Mouse (Mus musculus) limb, embryonic 14.5 days (tissue): ENCODE measurements around the gene Nacc2. TPM values are rescaled to one million over a fixed set of nuclear protein-coding genes. Genes with fewer than 3 reads are reported as not detected.

Experiments used
- ATAC-seq: fragments of 200-750 bp; cut with Nextera tagmentation; 2 replicates; pipeline ENCODE4 v1.8.0; 2017; ENCODE audit warnings: low read depth, moderate number of reproducible peaks, moderate TSS enrichment; ENCODE audit not compliant: low FRiP score
- DNase-seq: peaks from one replicate; pipeline ENCODE4 v3.0.0-alpha.2; 2015; ENCODE audit warnings: low spot score
- H3K27ac ChIP-seq: fragments of 300-500 bp; sonication (generic); replicated peaks from 2 replicates; pipeline ENCODE4 v1.5.1; 2014; ENCODE audit warnings: low read depth, mild to moderate bottlenecking, low read length, moderate library complexity, mixed read lengths
- H3K27me3 ChIP-seq: fragments of 300-500 bp; sonication (generic); 2 replicates; pipeline ENCODE4 v1.6.1; 2014; ENCODE audit warnings: low read length, mixed read lengths; ENCODE audit not compliant: control insufficient read depth, insufficient read depth
- H3K36me3 ChIP-seq: fragments of 300-500 bp; sonication (generic); 2 replicates; pipeline ENCODE4 v1.6.1; 2014; ENCODE audit warnings: mild to moderate bottlenecking, low read length, moderate library complexity, mixed read lengths; ENCODE audit not compliant: control insufficient read depth, insufficient read depth
- H3K4me1 ChIP-seq: fragments of 300-500 bp; sonication (generic); 2 replicates; pipeline ENCODE4 v1.6.1; 2014; ENCODE audit warnings: antibody characterized with exemption, low read length, mixed read lengths; ENCODE audit not compliant: control insufficient read depth, insufficient read depth
- H3K4me2 ChIP-seq: fragments of 300-500 bp; sonication (generic); replicated peaks from 2 replicates; pipeline ENCODE4 v1.6.1; 2014; ENCODE audit warnings: low read depth, mild to moderate bottlenecking, low read length, moderate library complexity; ENCODE audit not compliant: severe bottlenecking
- H3K4me3 ChIP-seq: fragments of 300-500 bp; sonication (generic); replicated peaks from 2 replicates; pipeline ENCODE4 v1.5.1; 2014; ENCODE audit warnings: low read length
- H3K9ac ChIP-seq: fragments of 300-500 bp; sonication (generic); 2 replicates; pipeline ENCODE4 v1.6.1; 2014; ENCODE audit warnings: mild to moderate bottlenecking, low read depth, low read length, moderate library complexity; ENCODE audit not compliant: severe bottlenecking
- H3K9me3 ChIP-seq: fragments of 300-500 bp; sonication (generic); 2 replicates; pipeline ENCODE4 v1.6.1; 2016; ENCODE audit warnings: low read length; ENCODE audit not compliant: control insufficient read depth
- POLR2A ChIP-seq: fragments of 200-500 bp; IDR thresholded peaks from 2 replicates; pipeline ENCODE4 v1.8.0; 2012; ENCODE audit warnings: inconsistent platforms, mild to moderate bottlenecking, moderate library complexity, borderline replicate concordance; ENCODE audit not compliant: insufficient read depth, insufficient read length; ENCODE audit errors: extremely low read depth
- WGBS: fragments of 180-500 bp; shearing (Covaris S2); extraction: QIAGEN DNeasy Blood & Tissue Kit; methylation state at CpG from one replicate; pipeline ENCODE4 v1.1.7; 2014; 5-methylcytosine and 5-hydroxymethylcytosine counted together
- polyA plus RNA-seq, 2 experiments: library from polyadenylated mRNA; depleted of rRNA in 1 of 2; stranded (reverse) in 1 of 2; unstranded in 1 of 2; fragments of >200 nt; fragmentation: Nextera tagmentation in 1 of 2; extraction: Ambion mirVana in 1 of 2; gene quantifications; 2 replicates each; pipeline versions ENCODE4 v1.2.1 to v1.2.3; 2012 to 2014

Gene Nacc2
- polyA plus RNA-seq, 2 experiments: 5.0 to 6.4 TPM

GRCm38 (mm10) chr2:26129962-26130361 is 6.9 kb upstream of the Nacc2 start:
- no peak for ATAC-seq
- H3K27me3 ChIP-seq: no peaks in the 10 kb centered on the region
- H3K4me2 ChIP-seq: no peak overlapping the region
- WGBS: 49% methylated on average over 3 of the region's 3 CpGs
- no peaks in the 10 kb centered on the region for H3K9me3 ChIP-seq
- H3K9ac ChIP-seq: no peak overlapping the region
- H3K36me3 ChIP-seq: no peaks in the 10 kb centered on the region
- no peak overlapping the region for H3K4me3 ChIP-seq
- no peak for TF ChIP-seq POLR2A
- DNase-seq: no peak
- H3K4me1 ChIP-seq: peaks cover 21% of the 10 kb centered on the region
- H3K27ac ChIP-seq: no peak overlapping the region

- no peaks in the 10 kb centered on the region for H3K36me3 ChIP-seq
Observed at GRCm38 (mm10) chr2:26129346-26129745, 6.3 kb upstream of the Nacc2 start.

DNA sequence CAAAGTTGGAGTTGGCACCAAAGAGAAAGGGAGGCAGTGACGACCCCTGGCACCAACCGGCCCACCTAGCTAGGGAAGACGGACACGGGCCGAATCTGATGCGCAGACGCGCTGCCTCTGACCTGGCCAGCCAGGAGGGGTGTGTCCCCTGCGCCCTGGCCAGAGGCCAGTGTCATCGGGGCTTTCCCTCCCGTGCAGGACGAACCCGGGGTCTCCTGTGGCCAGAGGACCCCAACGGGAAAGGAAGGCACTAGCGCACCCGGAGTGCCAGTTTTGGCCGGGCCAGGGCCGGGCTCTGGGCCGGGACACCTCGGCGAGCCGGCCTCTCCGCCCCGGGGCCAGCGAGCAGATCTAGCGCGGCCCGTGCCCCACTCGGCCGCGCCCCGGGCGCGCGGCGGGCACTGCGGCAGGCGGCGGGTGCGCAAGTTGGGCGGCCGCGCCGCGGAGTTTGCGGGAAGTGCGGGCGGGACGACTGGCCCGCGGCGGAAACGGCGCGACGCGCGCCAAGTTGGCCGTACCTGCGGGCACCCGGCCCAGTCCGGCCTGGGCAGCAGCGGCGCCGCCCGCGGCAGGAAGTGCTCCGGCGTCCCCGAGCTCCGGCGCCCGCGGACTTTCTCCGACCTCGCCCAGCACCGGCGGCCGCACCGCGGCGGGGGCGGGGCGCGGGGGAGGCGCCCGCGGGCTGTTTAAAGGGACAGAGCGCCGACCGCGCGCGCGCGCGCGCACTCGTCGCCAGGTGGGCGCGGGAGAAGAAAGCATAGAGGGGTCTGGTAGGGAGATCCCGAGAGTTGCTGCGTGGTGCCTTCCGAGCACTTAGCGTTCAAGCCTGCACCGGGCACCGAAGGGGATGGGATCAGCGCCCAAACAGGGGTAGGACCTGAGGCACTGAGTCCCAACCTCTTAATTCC is 595 bp downstream of the Nacc2 start:
- Histone ChIP-seq H3K9ac (peak overlapping the region; percentile 72), H3K36me3 (no peaks in the 10 kb centered on the region), H3K27ac (no peak overlapping the region), H3K4me3 (peak overlapping the region; percentile 72), H3K9me3 (no peaks in the 10 kb centered on the region), H3K4me2 (peak overlapping the region; percentile 95), H3K27me3 (peaks cover 18% of the 10 kb centered on the region; the same call in 1 of the 2 replicates), H3K4me1 (peaks cover 13% of the 10 kb centered on the region)
- no peak for DNase-seq
- WGBS: 1% methylated on average over 55 of the region's 109 CpGs
- ATAC-seq: 0 out of 2 replicates have a peak, but pooled peaks have one; percentile 20
- TF ChIP-seq POLR2A: no peak

More at GRCm38 (mm10) chr2:26129346-26129745, 6.3 kb upstream of the Nacc2 start:
- no peak overlapping the region for H3K4me3 ChIP-seq
- H3K4me2 ChIP-seq: no peak overlapping the region
- H3K9ac ChIP-seq: no peak overlapping the region
- 87% methylated on average over 2 of the region's 2 CpGs for WGBS
- no peak for DNase-seq
- TF ChIP-seq POLR2A: no peak
- no peak overlapping the region for H3K27ac ChIP-seq
- peaks cover 21% of the 10 kb centered on the region for H3K4me1 ChIP-seq
- no peaks in the 10 kb centered on the region for H3K27me3 ChIP-seq
- H3K9me3 ChIP-seq: no peaks in the 10 kb centered on the region
- no peak for ATAC-seq

- no peak for TF ChIP-seq POLR2A
- Histone ChIP-seq H3K4me1 (peaks cover 13% of the 10 kb centered on the region), H3K27me3 (peaks cover 18% of the 10 kb centered on the region; the same call in 1 of the 2 replicates), H3K9me3 (no peaks in the 10 kb centered on the region), H3K4me3 (peak overlapping the region; percentile 72), H3K36me3 (no peaks in the 10 kb centered on the region), H3K4me2 (peak overlapping the region; percentile 95), H3K9ac (peak overlapping the region; percentile 72), H3K27ac (no peak overlapping the region)
- DNase-seq: no peak
- WGBS: 28% methylated on average over 15 of the region's 17 CpGs
- ATAC-seq: no peak
Observed at GRCm38 (mm10) chr2:26121541-26122083, 1.4 kb downstream of the Nacc2 start.

GRCm38 (mm10) chr2:26119626-26120025 is 3.4 kb downstream of the Nacc2 start:
- WGBS: 56% methylated on average over 2 of the region's 2 CpGs
- ATAC-seq (no peak), DNase-seq (no peak)
- TF ChIP-seq POLR2A: no peak
- Histone ChIP-seq H3K27me3 (peaks cover 18% of the 10 kb centered on the region; the same call in 1 of the 2 replicates), H3K9me3 (no peaks in the 10 kb centered on the region), H3K27ac (no peak overlapping the region), H3K36me3 (no peaks in the 10 kb centered on the region), H3K9ac (no peak overlapping the region), H3K4me3 (no peak overlapping the region), H3K4me1 (peaks cover 13% of the 10 kb centered on the region), H3K4me2 (no peak overlapping the region)
